In genomic region chr13:55168255-55168654, GRCm38 (mm10) we compare ENCODE assay signal across 17 mouse cellular contexts. TPM values are rescaled to one million over a fixed set of nuclear protein-coding genes. Genes with fewer than 3 reads are reported as not detected.
A peak's percentile ranks its signal among the peaks of the same experiment; 100 is the strongest.
DNase-seq lines count a peak whose midpoint lies in the region; ATAC-seq and TF ChIP-seq lines count a peak whose summit lies in the region.
"Had no signal": no experiment of that assay in that cellular context is flagged by ENCODE, and none has a peak within 500 bp of the region (broad histone marks: within the 10 kb centered on the region; RNA-seq: fewer than 3 reads in every experiment).

No protein-coding gene starts in this region.

- H3K27ac ChIP-seq in layer of hippocampus, adult 2 months = peak overlapping the region; percentile 60; the same call in 1 of the 2 replicates
- peak overlapping the region; percentile 36; the same call in 1 of the 2 replicates for H3K27ac ChIP-seq in hindbrain, embryonic 14.5 days
- H3K27ac ChIP-seq in kidney, postnatal 0 days = peak overlapping the region; percentile 73
- H3K27ac ChIP-seq: liver, embryonic 13.5 days had no signal

- 87% methylated on average over 5 of the region's 5 CpGs for WGBS in hindbrain, embryonic 14.5 days
- 67% methylated on average over 5 of the region's 5 CpGs for WGBS in kidney, postnatal 0 days

- H3K36me3 ChIP-seq in E14TG2a.4 (ENCODE audit: insufficient read depth, low read length) = no peaks in the 10 kb centered on the region
- no peaks in the 10 kb centered on the region for H3K36me3 ChIP-seq in hindbrain, embryonic 14.5 days (replicated peaks; ENCODE audit: control insufficient read depth, insufficient read depth)
- no peaks in the 10 kb centered on the region for H3K36me3 ChIP-seq in kidney, postnatal 0 days (ENCODE audit: insufficient read depth, low read length)
- H3K36me3 ChIP-seq: liver, embryonic 13.5 days had no signal

- H3K9me3 ChIP-seq in E14TG2a.4 (ENCODE audit: low read length) = peaks cover 4% of the 10 kb centered on the region
- no peaks in the 10 kb centered on the region for H3K9me3 ChIP-seq in hindbrain, embryonic 14.5 days (ENCODE audit: control insufficient read depth, low read length)
- H3K9me3 ChIP-seq in kidney, postnatal 0 days (replicated peaks; ENCODE audit: low read length) = no peaks in the 10 kb centered on the region
- H3K9me3 ChIP-seq: liver, embryonic 13.5 days had no signal

- TF ChIP-seq CTCF in layer of hippocampus, adult 2 months (conservative IDR thresholded peaks at IDR 0.05) = no peak
- TF ChIP-seq CTCF in E14TG2a.4 (conservative IDR thresholded peaks at IDR 0.05; ENCODE audit: low read length) = no peak
- TF ChIP-seq CTCF in kidney, postnatal 0 days (IDR thresholded peaks at IDR 0.05; ENCODE audit: low read depth) = no peak

- H3K9ac ChIP-seq in hindbrain, embryonic 14.5 days = no peak overlapping the region
- no peak overlapping the region for H3K9ac ChIP-seq in kidney, postnatal 0 days (ENCODE audit: low read depth, low read length)
- H3K9ac ChIP-seq: liver, embryonic 13.5 days had no signal

- H3K4me2 ChIP-seq in hindbrain, embryonic 14.5 days (replicated peaks) = no peak overlapping the region
- H3K4me2 ChIP-seq in kidney, postnatal 0 days (ENCODE audit: low read length) = no peak overlapping the region
- H3K4me2 ChIP-seq: liver, embryonic 13.5 days had no signal

- intact Hi-C loops in left cerebral cortex, postnatal 25 days (cut with DNase I) = no loop called here

- H3K27me3 ChIP-seq in E14TG2a.4 (ENCODE audit: insufficient read depth, low read length) = peaks cover 26% of the 10 kb centered on the region
- no peaks in the 10 kb centered on the region for H3K27me3 ChIP-seq in hindbrain, embryonic 14.5 days (ENCODE audit: control insufficient read depth, insufficient read depth, low read length)
- no peaks in the 10 kb centered on the region for H3K27me3 ChIP-seq in kidney, postnatal 0 days (ENCODE audit: insufficient read depth, low read length)
- H3K27me3 ChIP-seq: Patski had no signal

- peaks cover 55% of the 10 kb centered on the region for H3K4me1 ChIP-seq in E14TG2a.4 (replicated peaks; ENCODE audit: low read depth, low read length)
- peaks cover 20% of the 10 kb centered on the region for H3K4me1 ChIP-seq in hindbrain, embryonic 14.5 days (replicated peaks; ENCODE audit: control insufficient read depth, insufficient read depth, low read length)
- peaks cover 17% of the 10 kb centered on the region; the same call in 1 of the 2 replicates for H3K4me1 ChIP-seq in kidney, postnatal 0 days (replicated peaks; ENCODE audit: insufficient read depth, low read length)

- DNase-seq in layer of hippocampus, adult 2 months (ENCODE audit: low spot score in 2 of 2) = no peak
- no peak for DNase-seq in layer of hippocampus, postnatal 10 days (ENCODE audit: low spot score in 2 of 2)
- no peak for DNase-seq in hindbrain, embryonic 14.5 days (ENCODE audit: low spot score)
- DNase-seq in kidney, postnatal 0 days (ENCODE audit: low spot score) = no peak
- DNase-seq in left cerebral cortex, postnatal 25 days (ENCODE audit: low spot score in 2 of 2) = no peak
- DNase-seq in right cerebral cortex, adult 18-20 months = no peak
- DNase-seq in retina, embryonic 14.5 days (ENCODE audit: low spot score) = no peak
- DNase-seq: adrenal gland, adult 8-10 months; liver, embryonic 13.5 days; thymus, postnatal 36 days had no signal

- H3K4me3 ChIP-seq in layer of hippocampus, adult 2 months = no peak overlapping the region
- H3K4me3 ChIP-seq in E14TG2a.4 (replicated peaks; ENCODE audit: low read length) = peak overlapping the region; percentile 68; the same call in 1 of the 2 replicates
- no peak overlapping the region for H3K4me3 ChIP-seq in hindbrain, embryonic 14.5 days (replicated peaks; ENCODE audit: low read length)
- H3K4me3 ChIP-seq in kidney, postnatal 0 days (replicated peaks; ENCODE audit: low read depth, low read length) = no peak overlapping the region
- H3K4me3 ChIP-seq: liver, embryonic 13.5 days had no signal

- no peak for ATAC-seq in hindbrain, embryonic 14.5 days (ENCODE audit: low FRiP score)
- no peak for ATAC-seq in kidney, postnatal 0 days (replicated peaks; ENCODE audit: low FRiP score, low read depth)
- ATAC-seq: Patski had no signal

RNA-seq across cellular contexts. Expression of gene Fgfr4, which starts 15.8 kb away (rescaled TPM):
- total RNA-seq in layer of hippocampus, adult 2 months (2021) = under 1 TPM; 0.36 to 0.42 TPM
- total RNA-seq in layer of hippocampus, postnatal 10 days (2021) = under 1 TPM; 0.41 to 0.58 TPM
- polyA plus RNA-seq in hindbrain, embryonic 14.5 days (2014; fragmentation: Nextera tagmentation; extraction: Ambion mirVana) = 0.92 and 1.7 TPM in 2 replicates
- polyA plus RNA-seq in kidney, postnatal 0 days (2015; fragmentation: Nextera tagmentation; extraction: Ambion mirVana) = 14.6 and 15.8 TPM in 2 replicates
- total RNA-seq in left cerebral cortex, postnatal 25 days (2021) = under 1 TPM; 0.21 to 0.27 TPM
- total RNA-seq: megakaryocyte, adult 5-6 weeks had no signal

RNA-seq across cellular contexts. Expression of gene Gm17617, which starts 34.9 kb away (rescaled TPM):
- total RNA-seq in layer of hippocampus, adult 2 months (2021) = not detected
- not detected for total RNA-seq in layer of hippocampus, postnatal 10 days (2021)
- not detected in 2 replicates for polyA plus RNA-seq in hindbrain, embryonic 14.5 days (2014; fragmentation: Nextera tagmentation; extraction: Ambion mirVana)
- polyA plus RNA-seq in kidney, postnatal 0 days (2015; fragmentation: Nextera tagmentation; extraction: Ambion mirVana) = not detected in 2 replicates
- total RNA-seq in left cerebral cortex, postnatal 25 days (2021) = not detected
- total RNA-seq: adrenal gland, adult 8-10 months; gastrocnemius, postnatal 4 days; heart, postnatal 36 days; layer of hippocampus, postnatal 25 days; megakaryocyte, adult 5-6 weeks had no signal
- polyA plus RNA-seq: forebrain, embryonic 16.5 days; liver, embryonic 13.5 days; Patski had no signal

RNA-seq across cellular contexts. Expression of gene Nsd1, which starts 41.3 kb away (rescaled TPM):
- total RNA-seq in layer of hippocampus, adult 2 months (2021) = 100 to 1,000 TPM; 125 to 131 TPM
- total RNA-seq in layer of hippocampus, postnatal 10 days (2021) = 100 to 1,000 TPM; 153 to 156 TPM
- 53.9 and 70.7 TPM in 2 replicates for polyA plus RNA-seq in hindbrain, embryonic 14.5 days (2014; fragmentation: Nextera tagmentation; extraction: Ambion mirVana)
- polyA plus RNA-seq in kidney, postnatal 0 days (2015; fragmentation: Nextera tagmentation; extraction: Ambion mirVana) = 51.7 and 52.5 TPM in 2 replicates
- 100 to 1,000 TPM; 124 to 125 TPM for total RNA-seq in left cerebral cortex, postnatal 25 days (2021)
